Mouse (Mus musculus): ENCODE results near the gene Cyp4a32. TPM values are rescaled to one million over a fixed set of nuclear protein-coding genes. Genes with fewer than 3 reads are reported as not detected.
"Not testable (repeated sequence)": the region's sequence is repeated elsewhere in the genome, so short reads cannot be mapped to it uniquely, and the experiment has no call there.

The Cyp4a32 gene
- total RNA-seq (2021), result not detected

GRCm38 (mm10) chr4:115600611-115601010 lies at the start of gene Cyp4a32:
Gene Cyp4a32 (plus strand): TSS chr4:115600969.
- DNase-seq; intact Hi-C loops (cut with DNase I): not testable (repeated sequence)

- no peak for DNase-seq
- intact Hi-C loops (cut with DNase I), result no loop called here
Observed at GRCm38 (mm10) chr4:115552726-115553125, 48.0 kb upstream of the Cyp4a32 start.

- no peak for DNase-seq
- intact Hi-C loops (cut with DNase I), result no loop called here
Observed at GRCm38 (mm10) chr4:115555513-115555912, 45.3 kb upstream of the Cyp4a32 start.

GRCm38 (mm10) chr4:115557861-115558561 lies 42.8 kb upstream of the Cyp4a32 start:
- DNase-seq, result no peak
- intact Hi-C loops (cut with DNase I), result no loop called here

GRCm38 (mm10) chr4:115561236-115561635 lies 39.5 kb upstream of the Cyp4a32 start:
- intact Hi-C loops (cut with DNase I); DNase-seq: not testable (repeated sequence)

GRCm38 (mm10) chr4:115563401-115563800 lies 37.4 kb upstream of the Cyp4a32 start, which contains the start of gene Cyp4a31:
Gene Cyp4a31 (plus strand): TSS chr4:115563649.
- DNase-seq, result no peak

GRCm38 (mm10) chr4:115564469-115565225 lies 36.1 kb upstream of the Cyp4a32 start:
- not testable (repeated sequence) for DNase-seq

More at GRCm38 (mm10) chr4:115563401-115563800, 37.4 kb upstream of the Cyp4a32 start, which contains the start of gene Cyp4a31:
- intact Hi-C loops (cut with DNase I), result no loop called here

GRCm38 (mm10) chr4:115575255-115575654 lies 25.5 kb upstream of the Cyp4a32 start:
- DNase-seq, result no peak
- intact Hi-C loops (cut with DNase I), result no loop called here

More at GRCm38 (mm10) chr4:115564469-115565225, 36.1 kb upstream of the Cyp4a32 start:
- intact Hi-C loops (cut with DNase I), result not testable (repeated sequence)

- DNase-seq, result no peak
- intact Hi-C loops (cut with DNase I), result no loop called here
Observed at GRCm38 (mm10) chr4:115575776-115576175, 25.0 kb upstream of the Cyp4a32 start.

GRCm38 (mm10) chr4:115583036-115583435 lies 17.7 kb upstream of the Cyp4a32 start:
- no peak for DNase-seq
- intact Hi-C loops (cut with DNase I), result no loop called here

- DNase-seq, result no peak
- intact Hi-C loops (cut with DNase I), result no loop called here
Observed at GRCm38 (mm10) chr4:115596357-115596756, 4.4 kb upstream of the Cyp4a32 start.

- intact Hi-C loops (cut with DNase I), result no loop called here
- DNase-seq, result no peak
Observed at GRCm38 (mm10) chr4:115596824-115597336, 3.9 kb upstream of the Cyp4a32 start.

- DNase-seq, result no peak
Observed at GRCm38 (mm10) chr4:115614005-115614404, 13.2 kb downstream of the Cyp4a32 start.

GRCm38 (mm10) chr4:115625560-115625959 lies 24.8 kb downstream of the Cyp4a32 start:
- not testable (repeated sequence) for DNase-seq

More at GRCm38 (mm10) chr4:115614005-115614404, 13.2 kb downstream of the Cyp4a32 start:
- intact Hi-C loops (cut with DNase I), result no loop called here

GRCm38 (mm10) chr4:115642967-115643754 lies 42.4 kb downstream of the Cyp4a32 start:
- intact Hi-C loops (cut with DNase I), result loop anchor here (10.0 kb wide), 1 partner anchor 168 kb away; no protein-coding TSS in a partner anchor
- DNase-seq, result peak; percentile 57

More at GRCm38 (mm10) chr4:115625560-115625959, 24.8 kb downstream of the Cyp4a32 start:
- intact Hi-C loops (cut with DNase I), result not testable (repeated sequence)

- intact Hi-C loops (cut with DNase I), result loop anchor here (5.0 to 10.0 kb wide), 2 partner anchors 62 to 171 kb away; no protein-coding TSS in a partner anchor
- peak; percentile 68 to 76 for DNase-seq
Observed at GRCm38 (mm10) chr4:115645371-115645770, 44.6 kb downstream of the Cyp4a32 start.

GRCm38 (mm10) chr4:115647580-115647979 lies 46.8 kb downstream of the Cyp4a32 start, which contains the start of gene Cyp4b1:
Gene Cyp4b1 (minus strand): TSS chr4:115647723.
- DNase-seq, result peak; percentile 83 to 85
- intact Hi-C loops (cut with DNase I), result loop anchor here (5.0 to 10.0 kb wide), 2 partner anchors 60 to 173 kb away; no protein-coding TSS in a partner anchor

GRCm38 (mm10) chr4:115648752-115649151 lies 48.0 kb downstream of the Cyp4a32 start:
- intact Hi-C loops (cut with DNase I), result loop anchor here (5.0 to 10.0 kb wide), 2 partner anchors 59 to 174 kb away; no protein-coding TSS in a partner anchor
- DNase-seq, result peak; percentile 30 to 41

GRCm38 (mm10) chr4:115649344-115649743 lies 48.6 kb downstream of the Cyp4a32 start:
- peak; percentile 43 to 48 for DNase-seq
- intact Hi-C loops (cut with DNase I), result loop anchor here (5.0 to 10.0 kb wide), 2 partner anchors 58 to 175 kb away; no protein-coding TSS in a partner anchor

- DNase-seq, result no peak
- intact Hi-C loops (cut with DNase I), result no loop called here
Observed at GRCm38 (mm10) chr4:115650866-115651265, 50.1 kb downstream of the Cyp4a32 start.

All from heart, postnatal 10 days (tissue).